Mouse (Mus musculus) mesoderm, embryonic 11.5 days (tissue): ENCODE measurements around the gene Rcbtb2.

Source experiments
- DNase-seq: peaks from one replicate; pipeline ENCODE4 v3.0.0-alpha.2; 2012; ENCODE audit warnings: low read depth, low spot score

Gene Rcbtb2

GRCm38 (mm10) chr14:73146721-73147120 lies 23.9 kb downstream of the Rcbtb2 start:
- DNase-seq = no peak

- DNase-seq = no peak
Observed at GRCm38 (mm10) chr14:73148125-73148524, 25.3 kb downstream of the Rcbtb2 start.

GRCm38 (mm10) chr14:73161303-73161702 lies 38.5 kb downstream of the Rcbtb2 start:
- DNase-seq = no peak

GRCm38 (mm10) chr14:73162192-73162800 lies 39.5 kb downstream of the Rcbtb2 start:
- no peak for DNase-seq

- no peak for DNase-seq
Observed at GRCm38 (mm10) chr14:73163363-73163998, 40.6 kb downstream of the Rcbtb2 start.

GRCm38 (mm10) chr14:73165136-73165535 lies 42.3 kb downstream of the Rcbtb2 start:
- DNase-seq = no peak

GRCm38 (mm10) chr14:73168605-73169004 lies 45.8 kb downstream of the Rcbtb2 start:
- no peak for DNase-seq

GRCm38 (mm10) chr14:73169926-73170844 lies 47.3 kb downstream of the Rcbtb2 start:
- no peak for DNase-seq

GRCm38 (mm10) chr14:73172196-73173011 lies 49.6 kb downstream of the Rcbtb2 start:
- peak; percentile 37 for DNase-seq

- no peak for DNase-seq
Observed at GRCm38 (mm10) chr14:73173662-73174061, 50.8 kb downstream of the Rcbtb2 start.

- no peak for DNase-seq
Observed at GRCm38 (mm10) chr14:73174091-73174995, 51.5 kb downstream of the Rcbtb2 start.

- DNase-seq = no peak
Observed at GRCm38 (mm10) chr14:73175031-73175430, 52.2 kb downstream of the Rcbtb2 start.

- no peak for DNase-seq
Observed at GRCm38 (mm10) chr14:73175814-73176213, 53.0 kb downstream of the Rcbtb2 start.

- DNase-seq = no peak
Observed at GRCm38 (mm10) chr14:73176266-73176665, 53.4 kb downstream of the Rcbtb2 start.

- no peak for DNase-seq
Observed at GRCm38 (mm10) chr14:73177961-73178360, 55.1 kb downstream of the Rcbtb2 start.

- no peak for DNase-seq
Observed at GRCm38 (mm10) chr14:73179221-73179681, 56.4 kb downstream of the Rcbtb2 start.

- no peak for DNase-seq
Observed at GRCm38 (mm10) chr14:73180671-73181070, 57.8 kb downstream of the Rcbtb2 start.

- no peak for DNase-seq
Observed at GRCm38 (mm10) chr14:73181144-73181543, 58.3 kb downstream of the Rcbtb2 start.

- DNase-seq = no peak
Observed at GRCm38 (mm10) chr14:73186875-73187274, 64.0 kb downstream of the Rcbtb2 start.

GRCm38 (mm10) chr14:73199058-73199457 lies 76.2 kb downstream of the Rcbtb2 start:
- DNase-seq = no peak
